Mouse (Mus musculus): ENCODE measurements around the gene Stxbp1. TPM values are rescaled to one million over a fixed set of nuclear protein-coding genes. Genes with fewer than 3 reads are reported as not detected.

Stxbp1 gene
- polyA plus RNA-seq, 1 experiment from 2014 or later = 2.3 TPM

DNA sequence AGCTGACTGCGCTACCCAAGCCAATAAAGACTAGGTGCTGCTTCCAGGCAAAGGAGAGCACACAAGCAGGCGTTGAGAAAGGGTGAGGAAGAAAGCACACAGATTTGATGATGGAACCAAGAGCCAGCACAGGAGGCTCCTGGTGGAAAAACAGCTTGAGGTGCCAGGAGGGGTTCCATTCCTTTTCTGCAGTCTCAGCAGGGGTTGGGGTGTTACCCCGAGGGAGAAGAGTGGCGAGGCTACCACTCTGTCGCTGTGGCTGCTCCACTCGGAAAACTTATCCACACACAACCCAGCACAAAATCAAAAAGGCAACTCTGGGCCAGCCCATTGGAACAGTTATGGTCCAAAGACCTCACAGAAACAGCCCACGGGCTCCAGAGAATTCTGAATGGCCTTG, 29.5 kb downstream of the Stxbp1 start:
- Histone ChIP-seq H3K36me3 (replicated peaks; ENCODE audit: insufficient read depth, low read length) (0 out of 2 replicates have a peak, but pooled peaks cover 3% of the 10 kb centered on the region), H3K9ac (replicated peaks) (no peak overlapping the region), H3K9me3 (ENCODE audit: low read length) (no peaks in the 10 kb centered on the region), H3K4me3 (ENCODE audit: low read depth, low read length) (no peak overlapping the region), H3K4me2 (ENCODE audit: low read depth, low read length) (no peak overlapping the region), H3K27me3 (ENCODE audit: insufficient read depth, low read length) (no peaks in the 10 kb centered on the region), H3K4me1 (ENCODE audit: insufficient read depth) (no peaks in the 10 kb centered on the region; the same call in 1 of the 2 replicates), H3K27ac (ENCODE audit: low read depth) (no peak overlapping the region)
- WGBS (ENCODE audit: insufficient replicate concordance) = 81% methylated on average over 7 of the region's 7 CpGs
- no peak for TF ChIP-seq CTCF (IDR thresholded peaks at IDR 0.05; ENCODE audit: low read depth)
- DNase-seq = no peak
- ATAC-seq = no peak

DNA sequence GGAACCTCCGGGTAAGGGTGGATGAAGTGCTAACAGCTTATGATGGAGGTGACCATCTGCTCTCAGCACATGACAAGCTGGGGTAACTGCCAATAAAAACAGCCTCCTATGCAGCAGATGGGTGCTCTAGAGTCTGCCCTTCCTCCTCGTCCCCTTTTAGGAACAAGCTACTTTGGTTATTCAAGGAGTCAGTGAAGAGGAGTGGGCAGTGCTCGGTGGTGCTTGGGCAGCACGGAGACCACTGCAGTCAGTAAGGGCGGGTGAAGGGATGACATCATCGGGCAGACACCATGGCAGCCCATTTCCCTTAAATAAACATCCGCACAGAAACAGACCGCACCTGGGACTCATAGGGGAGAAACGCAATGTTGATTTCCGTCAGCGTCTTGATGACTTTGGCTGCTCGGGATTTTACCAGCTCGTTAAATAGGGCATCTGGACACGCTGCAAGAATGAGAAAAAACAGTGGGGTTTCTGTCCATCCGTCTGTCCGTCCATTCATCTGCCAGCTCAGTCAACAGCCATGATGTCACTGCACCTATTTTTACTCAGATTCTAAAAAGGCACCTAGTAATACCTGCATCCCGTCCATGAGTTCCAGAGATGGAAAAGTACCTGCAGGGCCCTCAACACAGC, 30.0 kb downstream of the Stxbp1 start:
- 0 out of 2 replicates have a peak, but pooled peaks cover 3% of the 10 kb centered on the region for H3K36me3 ChIP-seq (replicated peaks; ENCODE audit: insufficient read depth, low read length)
- no peaks in the 10 kb centered on the region for H3K9me3 ChIP-seq (ENCODE audit: low read length)
- DNase-seq (no peak), ATAC-seq (no peak)
- WGBS (ENCODE audit: insufficient replicate concordance) = 75% methylated on average over 17 of the region's 17 CpGs
- no peaks in the 10 kb centered on the region; the same call in 1 of the 2 replicates for H3K4me1 ChIP-seq (ENCODE audit: insufficient read depth)
- TF ChIP-seq EP300 (IDR thresholded peaks at IDR 0.05; ENCODE audit: low read depth) = no peak
- TF ChIP-seq CTCF (IDR thresholded peaks at IDR 0.05; ENCODE audit: low read depth) = no peak
- no peak overlapping the region for H3K4me2 ChIP-seq (ENCODE audit: low read depth, low read length)
- H3K4me3 ChIP-seq (ENCODE audit: low read depth, low read length) = no peak overlapping the region
- H3K27ac ChIP-seq (ENCODE audit: low read depth) = no peak overlapping the region
- H3K9ac ChIP-seq (replicated peaks) = no peak overlapping the region
- no peaks in the 10 kb centered on the region for H3K27me3 ChIP-seq (ENCODE audit: insufficient read depth, low read length)

DNA sequence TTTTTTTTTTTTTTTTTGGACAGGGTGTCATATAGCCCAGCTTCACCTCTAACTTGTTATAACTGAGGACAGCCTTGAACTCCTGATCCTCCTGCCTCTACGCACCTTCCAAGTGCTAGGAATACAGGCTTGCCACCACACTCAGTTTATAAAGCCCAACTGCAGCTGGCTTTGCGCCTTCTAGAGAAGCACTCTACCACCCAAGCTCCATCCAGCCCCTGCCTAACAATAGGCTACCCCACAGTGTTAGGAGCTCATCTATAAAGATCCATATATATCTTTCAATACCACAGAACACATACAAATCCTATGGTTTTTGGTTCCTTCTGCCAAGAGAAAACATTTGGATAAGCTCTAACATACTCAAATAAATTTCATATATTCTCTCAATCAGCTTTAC, 30.5 kb downstream of the Stxbp1 start:
- H3K4me2 ChIP-seq (ENCODE audit: low read depth, low read length) = no peak overlapping the region
- H3K4me1 ChIP-seq (ENCODE audit: insufficient read depth) = no peaks in the 10 kb centered on the region
- H3K9ac ChIP-seq (replicated peaks) = no peak overlapping the region
- 92% methylated on average over 2 of the region's 2 CpGs for WGBS (ENCODE audit: insufficient replicate concordance)
- 0 out of 2 replicates have a peak, but pooled peaks cover 3% of the 10 kb centered on the region for H3K36me3 ChIP-seq (replicated peaks; ENCODE audit: insufficient read depth, low read length)
- no peak overlapping the region for H3K4me3 ChIP-seq (ENCODE audit: low read depth, low read length)
- no peaks in the 10 kb centered on the region for H3K9me3 ChIP-seq (ENCODE audit: low read length)
- ATAC-seq (no peak), DNase-seq (no peak)
- no peak overlapping the region for H3K27ac ChIP-seq (ENCODE audit: low read depth)
- H3K27me3 ChIP-seq (ENCODE audit: insufficient read depth, low read length) = no peaks in the 10 kb centered on the region
- TF ChIP-seq EP300 (IDR thresholded peaks at IDR 0.05; ENCODE audit: low read depth) (no peak), CTCF (IDR thresholded peaks at IDR 0.05; ENCODE audit: low read depth) (no peak)

DNA sequence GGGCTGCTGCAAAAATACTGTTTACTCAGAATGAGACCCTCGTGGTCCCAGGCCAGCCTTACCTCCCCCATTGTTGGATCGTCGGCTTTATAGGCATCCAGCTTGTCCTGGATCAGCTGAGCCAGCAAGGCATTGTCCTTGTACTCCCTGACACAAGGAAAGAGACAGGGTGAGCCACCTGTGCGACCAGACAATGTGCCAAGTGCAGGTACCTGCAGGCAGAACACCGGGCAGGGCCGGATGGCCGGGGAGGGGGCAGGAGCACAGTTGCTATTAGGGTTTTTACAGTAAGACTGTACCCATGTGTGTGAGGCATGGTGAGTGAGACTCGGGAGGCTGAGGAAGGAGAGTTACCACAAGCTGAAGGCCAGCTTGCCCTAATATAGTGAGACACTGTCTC, 35.1 kb downstream of the Stxbp1 start:
- DNase-seq (no peak), ATAC-seq (no peak)
- WGBS (ENCODE audit: insufficient replicate concordance) = 77% methylated on average over 8 of the region's 8 CpGs
- TF ChIP-seq CTCF (IDR thresholded peaks at IDR 0.05; ENCODE audit: low read depth) (no peak), EP300 (IDR thresholded peaks at IDR 0.05; ENCODE audit: low read depth) (no peak)
- Histone ChIP-seq H3K4me1 (ENCODE audit: insufficient read depth) (no peaks in the 10 kb centered on the region), H3K4me2 (ENCODE audit: low read depth, low read length) (no peak overlapping the region), H3K36me3 (replicated peaks; ENCODE audit: insufficient read depth, low read length) (0 out of 2 replicates have a peak, but pooled peaks cover 3% of the 10 kb centered on the region), H3K27ac (ENCODE audit: low read depth) (no peak overlapping the region), H3K9ac (replicated peaks) (no peak overlapping the region), H3K9me3 (ENCODE audit: low read length) (no peaks in the 10 kb centered on the region), H3K27me3 (ENCODE audit: insufficient read depth, low read length) (no peaks in the 10 kb centered on the region), H3K4me3 (ENCODE audit: low read depth, low read length) (no peak overlapping the region)

DNA sequence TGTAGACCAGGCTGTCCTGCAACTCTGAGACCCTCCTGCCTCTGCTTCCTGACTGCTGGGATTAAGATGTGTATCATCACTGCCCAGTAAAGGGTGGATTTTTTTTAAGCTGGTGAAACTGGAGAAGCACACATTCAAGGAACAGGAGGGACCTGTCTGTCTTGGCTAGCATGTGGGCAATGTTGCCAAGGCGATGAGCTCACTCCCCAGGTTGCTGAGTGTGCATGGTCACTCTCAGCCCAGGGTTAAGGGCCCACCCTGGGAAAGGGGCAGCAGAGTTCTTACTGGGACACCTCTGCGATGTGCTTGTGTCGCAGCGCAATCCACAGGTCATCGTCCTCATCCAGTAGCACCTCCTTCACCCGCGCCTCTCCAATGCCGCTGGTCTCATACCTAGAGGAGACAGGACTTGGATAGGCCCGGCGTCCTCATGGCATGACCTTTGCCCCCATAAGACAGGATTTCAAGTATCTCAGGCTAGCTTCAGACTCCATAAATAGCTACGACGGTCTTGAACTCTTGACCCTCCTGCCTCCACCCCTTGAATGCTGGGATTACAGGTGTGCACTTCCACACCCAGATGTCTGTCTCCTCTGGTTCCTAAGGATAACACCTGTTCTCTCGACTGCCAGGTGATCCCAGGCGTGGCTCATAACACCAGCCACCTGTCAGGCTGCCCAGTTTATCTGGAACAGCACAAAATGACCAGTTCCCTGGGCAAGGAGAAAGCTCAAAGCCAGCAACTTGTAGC, 38.1 kb downstream of the Stxbp1 start:
- H3K36me3 ChIP-seq (replicated peaks; ENCODE audit: insufficient read depth, low read length) = no peaks in the 10 kb centered on the region
- TF ChIP-seq EP300 (IDR thresholded peaks at IDR 0.05; ENCODE audit: low read depth) (no peak), CTCF (IDR thresholded peaks at IDR 0.05; ENCODE audit: low read depth) (no peak)
- no peak overlapping the region for H3K27ac ChIP-seq (ENCODE audit: low read depth)
- WGBS (ENCODE audit: insufficient replicate concordance) = 86% methylated on average over 14 of the region's 14 CpGs
- H3K4me3 ChIP-seq (ENCODE audit: low read depth, low read length) = no peak overlapping the region
- no peaks in the 10 kb centered on the region for H3K9me3 ChIP-seq (ENCODE audit: low read length)
- no peak overlapping the region for H3K9ac ChIP-seq (replicated peaks)
- ATAC-seq = no peak
- DNase-seq = no peak
- no peaks in the 10 kb centered on the region for H3K4me1 ChIP-seq (ENCODE audit: insufficient read depth)
- H3K4me2 ChIP-seq (ENCODE audit: low read depth, low read length) = no peak overlapping the region
- H3K27me3 ChIP-seq (ENCODE audit: insufficient read depth, low read length) = no peaks in the 10 kb centered on the region

DNA sequence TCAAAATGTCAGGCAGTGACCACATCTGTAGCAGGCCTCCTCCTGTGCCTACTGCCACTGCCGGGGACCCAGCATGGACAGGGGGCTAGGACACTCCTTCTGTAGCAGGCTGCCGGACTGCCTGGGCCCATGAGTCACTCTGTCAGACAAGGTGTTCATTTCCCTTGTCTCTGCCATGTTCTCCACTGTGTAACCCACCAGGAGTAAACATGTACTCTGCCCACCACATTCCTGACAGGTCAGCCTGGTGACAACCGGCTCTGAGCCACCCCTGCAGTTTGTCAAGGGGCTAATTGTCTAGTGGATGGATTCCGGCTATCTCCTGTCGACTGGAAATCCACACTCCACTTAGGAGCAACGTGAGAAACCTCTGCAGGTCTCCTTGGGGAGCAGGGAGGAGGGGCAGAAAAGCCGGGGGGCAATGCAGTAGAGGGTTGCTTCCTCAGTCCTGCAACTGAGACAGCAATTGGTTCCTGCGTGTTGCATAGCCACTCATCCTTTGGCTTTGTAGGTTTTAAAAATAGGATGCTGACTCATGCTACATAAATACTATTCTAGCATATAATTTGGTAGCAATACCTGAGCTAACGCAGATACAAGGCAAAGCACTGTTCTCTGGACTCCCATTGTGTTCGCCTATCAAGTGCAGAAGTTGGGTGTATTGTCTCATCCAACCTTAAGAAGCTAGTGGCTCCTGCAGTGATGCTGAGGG, 48.6 kb downstream of the Stxbp1 start:
- H3K4me3 ChIP-seq (ENCODE audit: low read depth, low read length) = no peak overlapping the region
- H3K9me3 ChIP-seq (ENCODE audit: low read length) = no peaks in the 10 kb centered on the region
- H3K27ac ChIP-seq (ENCODE audit: low read depth) = no peak overlapping the region
- TF ChIP-seq CTCF (IDR thresholded peaks at IDR 0.05; ENCODE audit: low read depth) (no peak), EP300 (IDR thresholded peaks at IDR 0.05; ENCODE audit: low read depth) (no peak)
- ATAC-seq (no peak), DNase-seq (no peak)
- WGBS (ENCODE audit: insufficient replicate concordance) = 60% methylated on average over 10 of the region's 10 CpGs
- no peaks in the 10 kb centered on the region for H3K27me3 ChIP-seq (ENCODE audit: insufficient read depth, low read length)
- no peaks in the 10 kb centered on the region for H3K4me1 ChIP-seq (ENCODE audit: insufficient read depth)
- no peak overlapping the region for H3K9ac ChIP-seq (replicated peaks)
- H3K36me3 ChIP-seq (replicated peaks; ENCODE audit: insufficient read depth, low read length) = peaks cover 2% of the 10 kb centered on the region; the same call in 1 of the 2 replicates
- no peak overlapping the region for H3K4me2 ChIP-seq (ENCODE audit: low read depth, low read length)

All from liver, postnatal 0 days (tissue).